Mouse (Mus musculus) layer of hippocampus, adult 11-12 months (tissue): ENCODE results near the gene Ciapin1.

ENCODE experiments used
- DNase-seq: peaks from one replicate; pipeline ENCODE4 v3.0.0; 2022; ENCODE audit warnings: low spot score

The Ciapin1 gene

DNA sequence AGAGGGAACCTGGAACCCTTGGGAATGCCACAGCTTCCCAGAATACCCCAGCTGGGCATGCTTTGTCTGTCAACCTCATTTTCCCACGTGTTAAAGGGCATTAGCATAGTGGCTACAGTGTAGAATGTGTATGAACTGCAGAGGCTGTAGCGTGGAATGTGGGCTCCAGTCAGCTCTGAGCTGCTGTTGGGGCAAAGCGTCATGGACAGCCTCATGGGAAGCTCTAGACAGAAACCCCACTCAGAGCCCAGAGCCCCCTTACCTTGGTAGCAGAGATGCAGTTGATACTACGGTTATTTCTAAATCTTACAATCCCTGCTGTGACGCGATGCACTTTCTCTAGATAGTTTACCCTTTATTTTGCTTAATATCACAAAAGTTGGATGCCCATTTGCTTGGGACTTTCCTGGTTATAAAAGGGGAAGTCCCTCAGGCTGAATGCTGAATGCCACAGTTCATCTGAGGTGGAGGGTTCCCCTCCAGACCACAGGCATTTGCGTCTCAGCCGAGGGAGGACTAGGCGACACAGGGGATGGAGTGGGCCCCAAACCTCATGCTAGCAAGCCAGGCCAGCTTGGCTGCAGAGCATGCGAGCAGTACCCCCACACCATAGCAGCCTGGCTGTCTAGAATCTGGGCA lies 59.1 kb downstream of the Ciapin1 start:
- DNase-seq, result no peak

DNA sequence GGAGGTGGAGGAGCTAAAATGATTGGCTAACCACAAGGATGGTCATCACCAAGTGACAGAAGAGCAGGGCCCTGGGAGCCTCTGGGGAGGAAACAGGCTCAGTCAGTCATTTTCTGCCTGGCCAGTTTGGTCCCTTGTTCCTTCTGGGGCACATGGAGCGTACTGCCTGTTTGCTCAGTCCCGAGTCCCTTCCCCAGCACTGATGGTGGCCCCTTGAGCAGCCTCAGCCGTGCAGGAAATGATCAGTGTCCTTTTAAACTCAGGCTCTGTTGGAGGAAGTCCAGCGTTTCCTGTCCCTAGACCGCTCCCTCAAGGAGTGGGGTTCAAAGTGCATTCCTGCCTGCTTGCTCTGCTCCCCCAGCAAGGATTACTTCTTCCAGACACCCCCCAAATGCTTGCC lies 59.7 kb downstream of the Ciapin1 start:
- no peak for DNase-seq

DNA sequence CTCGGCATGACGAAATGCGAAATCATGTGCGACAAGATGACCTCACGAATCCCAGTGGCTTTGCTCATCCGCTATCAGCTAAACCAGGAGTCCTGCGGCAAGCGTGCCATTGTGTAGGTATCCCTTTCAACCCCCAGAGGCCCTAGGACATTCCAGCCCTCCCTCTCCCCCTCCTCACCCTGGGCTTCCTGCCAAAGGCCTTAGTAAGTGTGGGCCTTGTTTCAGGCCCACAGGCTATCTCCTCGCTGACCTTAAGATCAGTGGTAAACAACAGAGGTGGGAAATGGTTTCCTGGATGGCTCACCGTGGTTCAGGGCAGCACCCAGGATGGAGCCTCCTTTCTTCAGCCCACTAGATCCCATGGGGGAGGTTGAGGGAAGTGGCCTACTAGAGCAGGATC lies 60.1 kb downstream of the Ciapin1 start:
- no peak for DNase-seq

DNA sequence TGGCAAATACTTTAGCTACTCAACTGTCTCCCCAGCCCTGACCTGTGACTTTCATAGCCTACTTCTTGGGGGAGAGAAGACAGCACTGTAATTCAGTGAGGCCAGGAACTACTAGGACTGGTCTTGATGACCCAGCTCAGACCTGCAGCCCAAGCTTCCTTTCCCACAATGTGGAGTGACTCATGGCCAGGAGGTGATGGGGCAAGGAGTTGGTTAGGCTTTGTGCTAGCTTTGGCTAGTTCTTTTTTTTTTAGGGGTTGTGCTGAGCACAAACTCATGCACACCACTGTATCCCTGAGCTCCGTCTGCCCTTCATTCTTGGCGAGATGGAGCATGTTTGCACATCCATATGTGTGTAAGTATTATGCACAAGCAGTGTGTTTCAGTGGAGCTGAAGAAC lies 61.8 kb downstream of the Ciapin1 start:
- no peak for DNase-seq

DNA sequence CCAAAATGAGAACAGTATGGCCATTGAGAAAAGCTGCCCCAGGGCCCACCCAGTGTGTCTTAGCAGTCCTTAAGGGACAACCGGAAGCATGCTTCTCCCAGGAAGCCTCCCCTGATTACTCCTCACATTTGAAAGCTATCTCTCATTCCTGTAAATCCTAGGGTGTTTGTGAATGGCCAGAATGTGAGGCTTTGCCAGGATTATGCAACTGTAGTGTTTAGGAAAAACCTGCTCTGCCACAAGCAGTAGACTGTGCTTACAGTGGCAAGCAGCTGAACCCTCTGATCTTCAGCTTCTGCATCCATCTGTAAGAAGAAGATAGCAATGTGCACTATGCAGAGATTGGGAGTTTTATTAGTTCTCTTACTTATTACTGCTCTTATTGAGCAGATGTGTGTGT lies 63.6 kb downstream of the Ciapin1 start:
- no peak for DNase-seq

DNA sequence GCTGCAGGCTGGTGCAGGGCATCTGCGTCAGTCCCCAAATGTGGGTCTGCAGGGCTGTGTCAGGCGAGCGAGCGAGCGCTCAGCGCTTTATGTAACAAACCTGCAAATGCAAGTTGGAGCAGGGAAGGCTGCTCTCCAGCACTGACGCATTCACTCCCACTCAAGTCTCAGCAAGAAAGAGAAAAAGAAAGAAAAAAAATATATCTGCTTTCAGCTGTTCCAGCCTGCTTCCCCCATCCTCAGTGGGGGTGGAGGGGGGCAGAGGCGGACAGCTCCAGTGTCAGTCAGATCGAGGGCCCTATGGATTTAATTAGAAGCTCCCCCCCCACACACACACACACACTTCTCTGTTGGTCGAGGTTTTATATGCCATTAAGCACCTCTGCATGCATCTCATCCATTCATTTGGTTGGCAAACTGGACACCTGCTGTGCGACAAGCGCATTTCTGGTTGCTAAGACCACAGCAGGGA lies 64.4 kb downstream of the Ciapin1 start:
- peak; percentile 71 for DNase-seq

DNA sequence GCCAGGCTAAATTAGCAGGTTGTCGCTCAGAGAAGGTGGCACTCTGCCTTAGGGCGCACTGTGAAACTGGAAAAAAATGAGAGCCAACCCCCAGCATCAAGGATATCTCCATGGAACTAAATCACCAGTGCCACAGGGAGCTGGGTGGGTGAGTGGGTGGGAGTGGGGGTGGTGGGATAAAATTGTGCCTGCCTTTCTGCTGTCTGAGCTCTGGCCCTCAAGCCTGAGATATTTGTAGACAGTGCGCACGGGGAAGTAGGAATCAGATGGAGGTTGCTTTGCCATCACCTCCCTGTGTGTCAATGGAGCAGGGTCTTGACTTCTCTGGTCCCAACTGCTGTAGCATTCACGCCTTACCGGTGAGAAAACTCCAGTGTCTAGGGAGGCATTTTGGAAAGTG lies 65.1 kb downstream of the Ciapin1 start:
- DNase-seq, result no peak

DNA sequence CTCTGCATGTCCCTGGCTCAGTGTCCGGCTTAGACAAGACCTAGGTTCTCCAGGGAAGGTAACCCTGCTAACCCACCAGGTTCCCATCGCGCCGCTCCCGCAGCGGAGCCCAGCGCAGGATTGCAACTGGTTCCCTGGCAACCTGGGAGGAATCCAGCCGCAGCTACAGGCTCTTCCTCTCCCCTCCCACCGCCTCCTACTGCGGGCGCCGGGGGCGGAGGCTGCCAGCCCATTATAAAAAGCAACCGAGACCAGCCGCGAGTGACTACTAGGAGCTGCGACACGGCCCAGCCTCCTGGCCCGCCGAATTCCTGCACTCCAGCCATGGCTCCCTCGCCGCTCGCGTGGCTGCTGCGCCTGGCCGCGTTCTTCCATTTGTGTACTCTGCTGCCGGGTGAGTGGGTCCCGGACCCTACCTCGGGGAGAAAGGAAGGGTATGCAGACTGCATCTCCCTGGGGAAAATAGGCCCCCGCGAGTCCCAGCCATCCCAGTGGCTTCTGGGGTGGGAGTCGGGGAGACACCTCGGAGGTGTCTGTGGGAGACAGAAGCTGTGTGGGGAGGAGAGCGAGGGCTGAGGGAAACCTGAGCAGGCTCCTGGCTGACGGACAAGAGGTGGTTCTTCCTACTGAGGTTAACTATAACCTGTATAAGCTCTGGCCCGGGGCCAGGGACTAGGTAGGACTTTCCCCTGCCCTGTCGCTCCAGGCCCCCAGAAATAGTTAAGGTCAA lies 66.1 kb downstream of the Ciapin1 start, which contains the start of gene Cx3cl1:
Gene Cx3cl1 (plus strand): TSS at position 69 of the 730 bp plus-strand sequence.
- peak; percentile 87 for DNase-seq

DNA sequence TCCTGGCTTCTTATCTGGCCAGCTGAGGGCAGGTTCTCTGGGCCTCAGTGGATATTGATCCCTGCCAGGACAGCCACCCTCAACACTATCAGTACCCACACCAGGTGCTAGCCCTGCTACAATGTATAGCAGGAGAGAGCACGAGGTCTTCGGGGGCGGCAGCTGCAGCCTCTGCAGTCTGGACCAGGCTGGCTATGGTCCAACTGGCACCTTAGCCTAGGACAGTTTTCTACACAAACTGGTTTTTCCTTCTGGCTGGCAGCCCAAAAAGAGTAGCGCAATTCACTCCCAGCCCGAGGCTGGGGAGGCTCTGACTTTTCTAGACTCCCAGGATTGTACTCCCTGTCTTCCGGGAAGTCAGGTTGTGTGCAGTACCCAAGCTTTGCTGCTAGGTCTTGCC lies 67.2 kb downstream of the Ciapin1 start:
- DNase-seq, result no peak
